Mouse (Mus musculus) thymus, adult 2 months (tissue): ENCODE measurements around the gene Ces1g. TPM values are rescaled to one million over a fixed set of nuclear protein-coding genes. Genes with fewer than 3 reads are reported as not detected.

Source experiments
- DNase-seq: peaks from one replicate; pipeline ENCODE4 v3.0.0; 2021
- H3K27ac ChIP-seq: fragments of 200-500 bp; 2 replicates; pipeline ENCODE4 v1.5.1; 2012; ENCODE audit warnings: low read length, control low read depth; ENCODE audit not compliant: control insufficient read depth, insufficient read depth
- H3K27me3 ChIP-seq: fragments of 200-500 bp; 2 replicates; pipeline ENCODE4 v1.6.1; 2012; ENCODE audit warnings: mild to moderate bottlenecking, low read length, moderate library complexity, mixed read lengths; ENCODE audit not compliant: control insufficient read depth, insufficient read depth
- H3K36me3 ChIP-seq: fragments of 200-500 bp; 2 replicates; pipeline ENCODE4 v1.6.1; 2012; ENCODE audit warnings: mild to moderate bottlenecking, low read length, moderate library complexity; ENCODE audit not compliant: control insufficient read depth, insufficient read depth
- H3K4me1 ChIP-seq: fragments of 200-500 bp; replicated peaks from 2 replicates; pipeline ENCODE4 v1.6.1; 2012; ENCODE audit warnings: low read length; ENCODE audit not compliant: control insufficient read depth, insufficient read depth
- H3K4me3 ChIP-seq: fragments of 200-500 bp; 2 replicates; pipeline ENCODE4 v1.5.1; 2012; ENCODE audit warnings: mild to moderate bottlenecking, low read length, control low read depth, moderate library complexity; ENCODE audit not compliant: control insufficient read depth, insufficient read depth
- CTCF ChIP-seq: fragments of 200-500 bp; IDR thresholded peaks from 2 replicates; pipeline ENCODE4 v1.5.1; 2012; ENCODE audit warnings: mild to moderate bottlenecking, control low read depth, low read length, moderate library complexity, borderline replicate concordance; ENCODE audit not compliant: control insufficient read depth, poor library complexity, insufficient read depth; ENCODE audit errors: extremely low read depth
- POLR2A ChIP-seq: fragments of 200-500 bp; IDR thresholded peaks from 2 replicates; pipeline ENCODE4 v1.6.1; 2012; ENCODE audit warnings: mild to moderate bottlenecking, low read length, control low read depth, moderate library complexity; ENCODE audit not compliant: control insufficient read depth, poor library complexity, insufficient read depth; ENCODE audit errors: extremely low read depth
- WGBS: fragments of 180-500 bp; shearing (Covaris S2); methylation state at CpG from one replicate; pipeline ENCODE4 v1.1.7; 2018; 5-methylcytosine and 5-hydroxymethylcytosine counted together
- polyA plus RNA-seq: library from polyadenylated mRNA; depleted of rRNA; stranded (reverse); fragments of >200 nt; gene quantifications from 2 replicates; pipeline ENCODE4 v1.2.3, GENCODE M21; 2012

Gene Ces1g
- polyA plus RNA-seq, 1 experiment: 0.05 TPM

DNA sequence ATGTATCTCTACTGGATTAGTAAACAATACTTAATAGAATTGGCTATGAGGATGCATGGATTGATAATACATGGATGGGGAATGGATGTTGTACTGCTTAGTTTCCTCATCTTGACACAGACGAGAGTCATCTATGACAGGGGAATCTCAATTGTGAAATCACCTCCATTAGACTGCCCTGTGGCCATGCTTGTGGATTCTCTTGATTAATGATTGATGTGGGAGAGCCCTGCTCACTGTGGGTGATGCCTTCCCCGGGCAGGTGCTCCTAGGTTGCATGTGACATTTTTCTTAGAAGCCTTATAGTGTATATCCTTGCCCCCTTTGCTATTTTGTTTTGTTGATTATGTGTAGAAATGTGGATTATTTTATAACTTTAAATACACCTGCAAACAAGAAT lies 12.0 kb downstream of the Ces1g start:
- Histone ChIP-seq H3K4me3 (no peak overlapping the region), H3K27me3 (no peaks in the 10 kb centered on the region), H3K4me1 (no peaks in the 10 kb centered on the region), H3K27ac (no peak overlapping the region), H3K36me3 (no peaks in the 10 kb centered on the region)
- WGBS: 81% methylated on average over 2 of the region's 2 CpGs
- TF ChIP-seq POLR2A: no peak
- no peak for TF ChIP-seq CTCF
- no peak for DNase-seq

DNA sequence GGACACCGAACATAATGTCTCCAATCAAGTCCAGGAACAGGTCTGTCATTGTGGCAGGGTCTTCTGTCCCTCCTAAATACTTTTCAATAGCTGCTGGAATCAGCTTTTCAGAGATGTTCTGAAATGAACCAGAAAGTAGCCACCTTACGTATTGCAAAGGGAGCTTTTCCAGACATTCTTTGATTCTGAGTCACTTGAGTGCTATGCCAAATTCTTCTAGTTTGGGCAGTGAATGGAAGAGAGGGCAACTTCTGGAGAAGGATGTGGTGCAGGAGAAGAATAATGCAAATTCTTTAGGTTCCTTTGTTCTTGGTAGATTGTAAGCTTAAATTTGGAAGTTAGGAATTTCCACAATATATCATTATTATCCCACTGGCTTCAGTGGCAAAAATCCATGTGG lies 20.1 kb downstream of the Ces1g start:
- WGBS: 87% methylated on average over 2 of the region's 2 CpGs
- Histone ChIP-seq H3K4me3 (no peak overlapping the region), H3K4me1 (no peaks in the 10 kb centered on the region), H3K27ac (no peak overlapping the region), H3K27me3 (no peaks in the 10 kb centered on the region), H3K36me3 (no peaks in the 10 kb centered on the region)
- DNase-seq: no peak
- TF ChIP-seq POLR2A: no peak
- TF ChIP-seq CTCF: no peak

DNA sequence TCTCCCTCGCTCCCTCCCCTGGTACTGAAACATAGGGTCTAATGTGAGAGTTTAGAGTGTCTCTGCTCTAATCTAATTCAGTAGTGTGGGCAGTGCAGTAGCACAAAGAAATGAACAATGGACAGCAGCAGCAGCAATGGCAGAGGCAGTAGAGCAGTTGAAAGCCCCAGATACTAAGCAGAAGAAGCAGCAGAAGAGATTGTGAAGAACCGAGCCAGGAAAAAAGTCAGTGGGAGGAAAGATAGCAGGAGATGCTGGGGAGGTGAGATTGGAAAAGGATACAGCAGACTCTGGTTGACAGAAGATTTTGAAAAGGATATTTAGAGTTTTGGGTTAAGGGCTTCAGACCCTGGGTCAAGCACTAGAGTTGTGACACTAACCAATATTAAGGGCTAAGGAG lies 21.6 kb downstream of the Ces1g start:
- H3K27me3 ChIP-seq: no peaks in the 10 kb centered on the region
- H3K27ac ChIP-seq: no peak overlapping the region
- 89% methylated on average over 2 of the region's 2 CpGs for WGBS
- no peak for TF ChIP-seq CTCF
- TF ChIP-seq POLR2A: no peak
- H3K4me1 ChIP-seq: no peaks in the 10 kb centered on the region
- H3K36me3 ChIP-seq: no peaks in the 10 kb centered on the region
- DNase-seq: no peak
- no peak overlapping the region for H3K4me3 ChIP-seq

DNA sequence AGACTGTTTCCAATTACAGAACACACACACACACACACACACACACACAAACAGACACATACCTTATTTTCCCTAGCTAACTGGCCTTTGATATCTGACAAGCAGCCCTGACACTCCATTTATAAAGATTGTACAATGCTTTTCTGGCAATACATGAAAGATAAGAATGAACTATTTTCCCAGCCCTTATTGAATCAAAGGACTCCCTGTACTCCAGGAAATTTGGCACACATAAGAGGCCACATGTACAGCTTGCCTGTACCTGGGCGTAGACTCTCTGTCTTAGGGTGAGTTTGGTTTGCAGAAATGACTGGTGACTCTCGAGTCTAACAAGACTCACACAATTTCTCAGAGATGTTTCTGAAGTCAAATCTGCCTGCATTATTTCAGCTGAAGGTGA lies 53.2 kb downstream of the Ces1g start:
- Histone ChIP-seq H3K4me3 (no peak overlapping the region), H3K27ac (no peak overlapping the region), H3K36me3 (no peaks in the 10 kb centered on the region), H3K27me3 (no peaks in the 10 kb centered on the region), H3K4me1 (no peaks in the 10 kb centered on the region)
- no peak for DNase-seq
- TF ChIP-seq POLR2A (no peak), CTCF (no peak)
- 88% methylated on average over 2 of the region's 2 CpGs for WGBS

DNA sequence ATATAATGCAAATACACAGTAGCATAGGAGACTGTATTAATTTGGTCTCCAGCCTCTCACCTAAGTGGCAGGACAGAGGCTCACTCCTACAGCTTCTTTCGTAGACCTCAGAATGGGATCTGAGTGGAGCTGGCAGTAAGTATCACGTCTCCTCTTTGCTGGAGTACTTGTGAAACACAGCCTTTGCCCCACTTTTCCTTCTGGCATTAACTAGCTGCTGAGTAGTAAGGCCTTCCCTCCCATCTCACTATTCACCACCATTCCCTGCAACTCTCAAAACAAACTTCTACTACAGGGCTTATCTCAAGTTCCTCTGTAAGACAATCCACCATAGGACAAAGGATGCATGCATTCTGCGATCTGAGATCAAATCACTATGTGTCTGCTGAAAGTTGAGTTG lies 54.8 kb downstream of the Ces1g start:
- DNase-seq: no peak
- Histone ChIP-seq H3K4me3 (no peak overlapping the region), H3K36me3 (no peaks in the 10 kb centered on the region), H3K27me3 (no peaks in the 10 kb centered on the region), H3K4me1 (no peaks in the 10 kb centered on the region), H3K27ac (no peak overlapping the region)
- 79% methylated on average over 3 of the region's 3 CpGs for WGBS
- no peak for TF ChIP-seq POLR2A
- no peak for TF ChIP-seq CTCF

DNA sequence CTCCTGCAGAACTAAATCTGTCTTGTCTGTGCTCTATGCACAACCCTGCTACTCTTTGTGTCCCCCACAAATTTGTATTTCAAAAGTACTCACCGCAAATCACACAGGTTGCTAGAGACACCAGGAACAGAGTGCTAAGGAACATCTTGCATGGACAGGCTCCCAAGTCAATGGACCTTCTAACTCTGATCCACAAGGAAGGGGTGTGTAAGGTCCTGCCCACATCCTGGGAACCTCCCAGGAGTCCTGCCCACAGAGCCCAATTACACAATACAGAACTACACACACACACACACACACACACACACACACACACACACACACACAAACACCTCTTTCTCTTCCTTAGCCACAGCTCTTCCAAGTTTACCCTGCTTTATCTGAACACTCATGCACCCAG lies 57.6 kb downstream of the Ces1g start, which contains the start of gene Ces1f:
Gene Ces1f (minus strand): TSS at position 192 of the 400 bp plus-strand sequence.
- H3K36me3 ChIP-seq: no peaks in the 10 kb centered on the region
- no peak within 1 kb of the TSS for H3K27ac ChIP-seq
- H3K27me3 ChIP-seq: no peaks in the 10 kb centered on the region
- WGBS: 100% methylated on average over 1 of the region's 1 CpGs
- TF ChIP-seq POLR2A (no peak), CTCF (no peak)
- no peak for DNase-seq
- no peaks in the 10 kb centered on the region for H3K4me1 ChIP-seq
- no peak within 1 kb of the TSS for H3K4me3 ChIP-seq

DNA sequence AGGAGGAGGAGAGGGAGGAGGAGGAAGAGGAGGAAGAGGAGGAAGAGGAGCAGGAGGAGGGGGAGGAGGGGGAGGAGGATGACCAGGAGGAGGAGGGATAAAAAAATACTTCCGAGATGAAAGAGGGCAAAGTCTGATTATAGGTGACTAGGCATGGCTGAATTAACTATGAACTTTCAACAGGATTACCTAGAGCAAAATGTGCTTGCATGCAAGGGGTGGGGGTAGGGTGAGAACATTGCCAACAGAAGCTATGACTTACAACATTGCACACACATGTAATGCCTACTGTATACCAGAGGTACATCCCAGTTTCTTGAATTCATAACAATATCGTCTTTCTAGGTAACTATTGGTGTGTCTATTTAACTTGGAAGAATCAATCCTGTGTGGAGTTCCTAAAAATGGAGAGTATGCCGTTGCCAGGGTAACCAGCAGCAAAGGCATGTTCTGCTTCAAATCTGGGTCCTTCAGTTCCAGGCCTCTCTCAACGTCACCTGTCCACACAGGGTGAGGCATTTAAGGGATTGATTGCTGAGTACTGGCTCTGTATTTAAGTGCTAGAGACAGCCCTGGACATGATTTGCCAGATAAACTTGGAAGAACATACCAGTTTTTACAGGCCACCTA lies 58.8 kb downstream of the Ces1g start:
- 90% methylated on average over 4 of the region's 4 CpGs for WGBS
- Histone ChIP-seq H3K4me3 (no peak overlapping the region), H3K36me3 (no peaks in the 10 kb centered on the region), H3K27me3 (no peaks in the 10 kb centered on the region), H3K4me1 (no peaks in the 10 kb centered on the region), H3K27ac (no peak overlapping the region)
- no peak for TF ChIP-seq POLR2A
- no peak for TF ChIP-seq CTCF
- no peak for DNase-seq
